Mouse (Mus musculus) neural tube, embryonic 12.5 days (tissue): Measurements from ENCODE around the gene Slc7a11. TPM values are rescaled to one million over a fixed set of nuclear protein-coding genes. Genes with fewer than 3 reads are reported as not detected.

ENCODE experiments used
- ATAC-seq: fragments of 200-750 bp; cut with Nextera tagmentation; 2 replicates; pipeline ENCODE4 v1.8.0; 2017; ENCODE audit warnings: low read depth, mild to moderate bottlenecking, moderate TSS enrichment, moderate library complexity; ENCODE audit not compliant: low FRiP score
- H3K27ac ChIP-seq: fragments of 300-500 bp; sonication (generic); 2 replicates; pipeline ENCODE4 v1.5.1; 2016
- H3K27me3 ChIP-seq: fragments of 300-500 bp; sonication (generic); replicated peaks from 2 replicates; pipeline ENCODE4 v1.6.1; 2016; ENCODE audit warnings: mild to moderate bottlenecking
- H3K36me3 ChIP-seq: fragments of 300-500 bp; sonication (generic); 2 replicates; pipeline ENCODE4 v1.6.1; 2016; ENCODE audit warnings: mild to moderate bottlenecking
- H3K4me1 ChIP-seq: fragments of 300-500 bp; sonication (generic); 2 replicates; pipeline ENCODE4 v1.6.1; 2016
- H3K4me2 ChIP-seq: fragments of 300-500 bp; sonication (generic); replicated peaks from 2 replicates; pipeline ENCODE4 v1.6.1; 2016; ENCODE audit warnings: mild to moderate bottlenecking
- H3K4me3 ChIP-seq: fragments of 300-500 bp; sonication (generic); 2 replicates; pipeline ENCODE4 v1.5.1; 2016
- H3K9ac ChIP-seq: fragments of 300-500 bp; sonication (generic); 2 replicates; pipeline ENCODE4 v1.6.1; 2016; ENCODE audit warnings: mild to moderate bottlenecking
- H3K9me3 ChIP-seq: fragments of 300-500 bp; sonication (generic); 2 replicates; pipeline ENCODE4 v1.6.1; 2016; ENCODE audit warnings: mild to moderate bottlenecking
- WGBS: fragments of 180-500 bp; shearing (Covaris S2); methylation state at CpG from one replicate; pipeline ENCODE4 v1.1.7; 2016; 5-methylcytosine and 5-hydroxymethylcytosine counted together
- polyA plus RNA-seq: library from polyadenylated mRNA; unstranded; fragments of >200 nt; fragmentation: Nextera tagmentation; extraction: Ambion mirVana; gene quantifications from 2 replicates; pipeline ENCODE4 v1.2.1, GENCODE M21; 2016

The Slc7a11 gene
- polyA plus RNA-seq, 1 experiment from 2014 or later = 3.9 TPM

DNA sequence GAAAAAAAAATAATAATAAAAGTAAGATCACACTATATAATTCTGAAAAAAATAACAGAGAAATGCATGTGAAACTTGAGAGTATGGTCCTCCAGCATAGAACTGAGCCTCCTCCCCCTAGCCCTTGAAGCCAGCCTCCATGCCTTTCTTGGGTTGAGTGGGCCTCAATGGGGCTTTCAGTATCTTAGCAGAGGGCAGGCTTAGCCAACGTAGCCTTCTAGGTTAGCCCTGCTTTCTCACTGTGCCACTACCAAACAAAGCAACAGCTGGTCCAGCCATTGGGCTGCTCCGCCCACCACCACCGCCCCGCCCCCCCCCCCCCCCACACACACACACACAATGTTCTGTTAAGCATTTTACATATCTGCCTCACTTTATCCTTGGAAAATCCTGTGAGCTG lies 56.1 kb downstream of the Slc7a11 start:
- Histone ChIP-seq H3K4me1 (no peaks in the 10 kb centered on the region), H3K27ac (no peak overlapping the region), H3K4me3 (no peak overlapping the region), H3K9me3 (no peaks in the 10 kb centered on the region; the same call in 1 of the 2 replicates), H3K27me3 (no peaks in the 10 kb centered on the region), H3K9ac (no peak overlapping the region), H3K4me2 (no peak overlapping the region), H3K36me3 (no peaks in the 10 kb centered on the region)
- WGBS = 54% methylated on average over 4 of the region's 4 CpGs
- ATAC-seq = no peak

DNA sequence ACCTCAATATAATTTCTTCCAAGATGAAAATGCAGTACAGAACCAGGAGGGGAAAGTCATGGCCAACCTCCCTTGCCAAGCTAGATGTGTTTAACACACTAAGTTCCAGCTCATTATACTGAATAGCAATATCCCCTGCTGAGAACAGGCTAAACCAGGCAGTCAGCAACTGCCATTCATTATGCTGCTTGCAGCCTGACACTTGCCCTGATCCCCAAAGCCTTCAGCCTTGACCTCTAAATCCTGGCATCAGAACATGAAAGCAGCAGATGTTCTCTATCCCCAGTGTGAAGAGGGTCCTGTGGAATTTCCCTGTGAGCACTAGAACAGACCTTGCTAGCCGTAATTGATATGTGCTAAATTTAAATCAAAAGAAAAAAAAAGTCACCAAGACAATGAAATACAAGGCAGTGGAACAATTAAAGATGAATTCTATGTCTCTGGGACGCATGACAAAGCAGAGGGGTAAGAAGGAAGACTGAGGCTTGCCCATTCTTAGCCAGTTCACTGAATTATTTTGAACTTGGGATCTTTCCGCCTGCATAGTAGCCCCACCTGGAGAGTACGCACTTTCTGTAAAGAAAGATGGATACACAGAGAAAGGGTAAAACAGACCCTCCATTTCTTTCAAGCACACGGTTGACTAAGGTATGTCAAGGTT lies 56.7 kb downstream of the Slc7a11 start:
- WGBS = 58% methylated on average over 5 of the region's 5 CpGs
- no peak overlapping the region for H3K27ac ChIP-seq

DNA sequence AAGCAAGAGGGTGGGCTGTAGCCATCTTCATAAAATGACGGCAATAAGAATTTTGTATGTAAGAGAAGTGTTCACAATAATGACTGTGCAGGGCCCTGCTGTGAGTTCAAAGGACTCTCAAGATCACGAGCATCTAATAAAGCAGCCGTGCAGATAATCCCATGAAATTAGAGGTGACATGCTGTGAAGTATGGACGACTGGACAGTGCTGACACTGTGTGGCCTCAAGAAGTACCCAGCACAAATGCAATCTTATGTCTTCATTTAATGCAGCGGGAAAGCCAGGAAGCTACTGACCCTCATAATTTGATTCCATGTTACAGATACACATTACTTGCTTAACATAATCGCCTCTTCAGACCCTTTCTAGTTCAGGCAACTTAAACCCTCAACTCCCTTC lies 57.3 kb downstream of the Slc7a11 start:
- Histone ChIP-seq H3K9ac (no peak overlapping the region), H3K4me2 (no peak overlapping the region), H3K4me1 (no peaks in the 10 kb centered on the region), H3K27ac (no peak overlapping the region), H3K9me3 (no peaks in the 10 kb centered on the region; the same call in 1 of the 2 replicates), H3K36me3 (no peaks in the 10 kb centered on the region), H3K27me3 (no peaks in the 10 kb centered on the region), H3K4me3 (no peak overlapping the region)
- WGBS = 50% methylated on average over 6 of the region's 6 CpGs
- ATAC-seq = no peak

More for the DNA sequence above, 56.7 kb downstream of the Slc7a11 start:
- Histone ChIP-seq H3K9ac (no peak overlapping the region), H3K27me3 (no peaks in the 10 kb centered on the region), H3K4me1 (no peaks in the 10 kb centered on the region), H3K9me3 (no peaks in the 10 kb centered on the region; the same call in 1 of the 2 replicates), H3K4me3 (no peak overlapping the region), H3K4me2 (no peak overlapping the region), H3K36me3 (no peaks in the 10 kb centered on the region)
- no peak for ATAC-seq

DNA sequence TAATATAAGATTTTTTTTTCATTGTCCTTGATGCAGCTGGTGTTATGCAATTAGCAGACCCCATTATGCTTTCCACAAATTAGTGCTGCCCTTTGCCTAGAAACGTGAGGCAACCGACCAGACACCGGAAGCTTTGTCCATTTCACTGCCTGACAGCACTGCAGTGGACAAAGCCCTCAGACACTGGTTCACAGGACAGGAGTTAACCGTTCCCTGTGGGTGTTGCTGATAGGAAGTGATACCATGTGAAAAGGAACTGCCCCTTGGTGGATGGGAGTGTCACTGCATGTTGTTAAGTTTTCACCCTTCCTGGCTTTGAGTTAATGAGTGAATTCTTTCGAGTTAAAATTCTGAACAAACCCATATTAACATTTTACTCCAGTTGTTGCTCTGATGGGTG lies 60.7 kb downstream of the Slc7a11 start:
- no peaks in the 10 kb centered on the region for H3K27me3 ChIP-seq
- no peak overlapping the region for H3K4me3 ChIP-seq
- H3K27ac ChIP-seq = no peak overlapping the region
- H3K4me1 ChIP-seq = no peaks in the 10 kb centered on the region
- H3K9me3 ChIP-seq = no peaks in the 10 kb centered on the region
- peak; percentile 17; the same call in 1 of the 2 replicates for ATAC-seq
- H3K4me2 ChIP-seq = no peak overlapping the region
- no peaks in the 10 kb centered on the region for H3K36me3 ChIP-seq
- WGBS = 36% methylated on average over 5 of the region's 5 CpGs
- no peak overlapping the region for H3K9ac ChIP-seq

DNA sequence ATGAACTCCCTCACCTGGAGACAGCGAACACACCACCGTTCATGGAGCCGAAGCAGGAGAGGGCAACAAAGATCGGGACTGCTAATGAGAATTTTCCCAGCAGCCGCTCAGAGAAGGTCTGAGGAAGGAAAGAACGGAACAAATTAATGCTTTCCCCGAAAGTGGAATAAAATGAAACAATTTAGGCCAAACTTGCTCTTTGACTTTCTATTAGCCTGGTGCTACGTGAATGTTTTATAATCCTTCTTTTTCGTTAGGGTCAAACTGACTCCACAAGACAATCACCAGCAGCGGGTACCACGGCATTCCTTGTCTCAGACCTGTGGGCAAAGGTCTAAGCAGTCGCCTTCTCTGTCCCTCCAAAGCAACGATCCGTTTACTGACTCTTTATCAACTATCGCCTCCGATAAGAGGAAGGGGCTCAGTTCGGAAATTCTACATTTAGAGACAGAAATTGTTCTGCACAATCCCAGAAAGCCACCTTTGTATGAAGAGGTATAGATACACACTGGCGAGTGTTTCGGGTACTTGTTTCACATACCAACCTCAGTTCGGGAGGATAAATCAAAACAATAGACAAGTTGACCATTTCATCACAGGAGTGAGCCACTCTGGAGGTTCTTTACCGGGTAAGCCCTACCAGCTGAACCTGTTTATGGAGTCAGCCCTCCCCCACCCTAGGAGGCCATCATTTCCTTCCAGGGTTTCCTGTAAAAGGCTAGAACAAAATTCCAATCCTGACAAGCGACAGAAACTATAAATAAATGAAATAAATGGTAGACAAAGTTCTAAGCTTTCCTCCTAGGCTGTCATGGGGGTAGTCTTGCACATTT lies 61.3 kb downstream of the Slc7a11 start:
- no peaks in the 10 kb centered on the region for H3K27me3 ChIP-seq
- no peak overlapping the region for H3K27ac ChIP-seq
- no peaks in the 10 kb centered on the region for H3K9me3 ChIP-seq
- no peak overlapping the region for H3K9ac ChIP-seq
- 45% methylated on average over 22 of the region's 22 CpGs for WGBS
- H3K36me3 ChIP-seq = no peaks in the 10 kb centered on the region
- no peaks in the 10 kb centered on the region for H3K4me1 ChIP-seq
- 0 out of 2 replicates have a peak, but pooled peaks have one; percentile 64 for ATAC-seq
- H3K4me3 ChIP-seq = peak overlapping the region; percentile 23
- peak overlapping the region; percentile 51 for H3K4me2 ChIP-seq

DNA sequence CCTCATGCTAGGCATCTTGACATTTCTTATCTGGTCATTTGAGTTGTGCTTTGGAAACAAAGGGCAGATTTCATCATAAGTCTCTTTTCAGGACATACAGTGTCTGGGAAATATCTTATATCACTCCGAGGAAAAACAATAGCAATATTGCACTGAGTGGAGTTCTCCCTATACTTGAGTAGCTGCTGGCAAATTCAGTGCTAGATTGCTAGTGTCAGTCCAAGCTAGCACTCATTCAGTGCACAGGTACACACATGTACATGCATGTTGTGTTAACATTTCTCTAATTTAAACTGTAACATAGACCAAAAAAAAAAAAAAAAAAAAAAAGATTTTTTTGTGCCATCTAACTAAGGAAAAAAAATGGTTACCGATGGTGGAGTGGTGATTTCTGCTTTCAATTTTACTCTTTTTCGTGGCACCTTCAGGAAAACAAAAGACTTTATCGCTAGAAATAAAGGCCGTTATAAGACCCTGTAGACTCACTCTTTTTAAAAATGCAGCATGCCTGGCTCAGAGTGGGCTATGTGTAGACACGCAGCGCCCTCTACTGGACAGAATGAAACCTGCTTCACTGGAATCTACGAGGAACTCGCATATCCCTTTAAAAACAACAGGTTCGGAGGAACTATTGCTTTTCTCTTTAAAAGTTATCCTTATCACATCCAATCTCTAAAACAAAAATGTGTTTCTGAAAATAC lies 62.1 kb downstream of the Slc7a11 start:
- no peaks in the 10 kb centered on the region for H3K9me3 ChIP-seq
- peak overlapping the region; percentile 23 for H3K4me3 ChIP-seq
- 22% methylated on average over 10 of the region's 10 CpGs for WGBS
- H3K27ac ChIP-seq = no peak overlapping the region
- peak overlapping the region; percentile 51 for H3K4me2 ChIP-seq
- H3K4me1 ChIP-seq = no peaks in the 10 kb centered on the region
- no peaks in the 10 kb centered on the region for H3K36me3 ChIP-seq
- H3K9ac ChIP-seq = no peak overlapping the region
- no peaks in the 10 kb centered on the region for H3K27me3 ChIP-seq
- ATAC-seq = peak; percentile 79

DNA sequence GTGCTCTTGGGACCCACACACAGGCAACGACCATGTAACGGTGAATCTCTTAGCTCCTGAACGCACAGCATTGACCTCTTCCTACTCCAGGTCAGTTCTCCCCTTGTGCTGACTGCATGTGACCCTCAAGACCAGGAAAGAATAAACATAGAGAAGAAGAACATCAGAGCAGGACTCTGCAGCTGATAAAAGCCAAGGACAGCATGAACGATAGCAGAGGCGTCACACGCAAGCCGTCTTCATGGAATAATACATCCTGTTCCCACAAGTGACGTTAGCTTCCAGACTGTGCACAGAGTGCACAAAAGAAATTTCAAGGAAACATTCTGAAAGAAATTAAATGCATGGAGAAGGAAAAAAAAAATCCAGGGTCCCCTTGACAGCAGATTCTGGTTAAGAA lies 63.5 kb downstream of the Slc7a11 start:
- H3K27me3 ChIP-seq = no peaks in the 10 kb centered on the region
- H3K27ac ChIP-seq = no peak overlapping the region
- no peaks in the 10 kb centered on the region for H3K4me1 ChIP-seq
- no peak for ATAC-seq
- no peak overlapping the region for H3K4me2 ChIP-seq
- H3K9me3 ChIP-seq = no peaks in the 10 kb centered on the region
- 69% methylated on average over 8 of the region's 8 CpGs for WGBS
- H3K36me3 ChIP-seq = no peaks in the 10 kb centered on the region
- H3K9ac ChIP-seq = no peak overlapping the region
- no peak overlapping the region for H3K4me3 ChIP-seq

DNA sequence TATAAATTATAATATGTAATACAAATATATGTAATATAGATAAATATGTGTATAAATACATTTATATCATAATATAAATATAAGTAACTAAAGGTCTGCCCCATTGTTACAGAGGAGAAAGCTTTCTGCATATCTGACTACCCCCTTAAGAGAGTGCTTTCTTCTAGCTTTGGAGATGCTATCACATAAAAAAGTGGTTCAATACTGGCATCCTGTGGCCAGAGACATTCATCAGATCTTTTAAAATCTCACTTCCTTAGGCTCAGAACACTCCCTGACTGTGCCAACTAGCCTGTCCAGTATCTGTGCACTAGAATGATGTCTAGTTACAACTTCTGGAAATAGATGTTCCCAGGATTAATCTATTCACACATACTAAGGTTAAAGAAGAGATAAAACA lies 67.9 kb downstream of the Slc7a11 start:
- no peak overlapping the region for H3K4me3 ChIP-seq
- H3K9me3 ChIP-seq = no peaks in the 10 kb centered on the region
- H3K27ac ChIP-seq = no peak overlapping the region
- no peak overlapping the region for H3K9ac ChIP-seq
- H3K4me2 ChIP-seq = no peak overlapping the region
- H3K27me3 ChIP-seq = no peaks in the 10 kb centered on the region
- H3K36me3 ChIP-seq = no peaks in the 10 kb centered on the region
- ATAC-seq = no peak
- no peaks in the 10 kb centered on the region for H3K4me1 ChIP-seq

DNA sequence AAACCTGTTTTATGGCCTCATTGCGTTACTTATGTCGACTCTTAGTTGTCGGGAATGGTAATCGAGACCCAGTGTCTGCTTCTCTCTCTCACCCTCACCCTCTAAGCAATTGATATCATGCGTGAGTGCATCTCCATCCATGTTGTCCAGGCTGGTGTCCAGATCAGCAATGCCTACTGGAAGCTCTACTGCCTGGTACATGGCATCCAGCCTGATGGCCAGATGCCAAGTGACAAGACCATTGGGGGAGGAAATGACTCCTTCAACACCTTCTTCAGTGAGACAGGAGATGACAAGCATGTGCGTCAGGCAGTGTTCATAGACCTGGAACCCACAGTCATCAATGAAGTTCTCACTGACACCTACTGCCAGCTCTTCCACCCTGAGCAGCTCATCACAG lies 73.6 kb downstream of the Slc7a11 start:
- no peak overlapping the region for H3K27ac ChIP-seq
- 0 out of 2 replicates have a peak, but pooled peaks cover 3% of the 10 kb centered on the region for H3K4me1 ChIP-seq
- no peaks in the 10 kb centered on the region for H3K9me3 ChIP-seq
- no peak overlapping the region for H3K4me3 ChIP-seq
- no peaks in the 10 kb centered on the region for H3K27me3 ChIP-seq
- no peak overlapping the region for H3K4me2 ChIP-seq
- WGBS = 95% methylated on average over 6 of the region's 6 CpGs
- no peaks in the 10 kb centered on the region for H3K36me3 ChIP-seq
- no peak overlapping the region for H3K9ac ChIP-seq
- ATAC-seq = no peak

DNA sequence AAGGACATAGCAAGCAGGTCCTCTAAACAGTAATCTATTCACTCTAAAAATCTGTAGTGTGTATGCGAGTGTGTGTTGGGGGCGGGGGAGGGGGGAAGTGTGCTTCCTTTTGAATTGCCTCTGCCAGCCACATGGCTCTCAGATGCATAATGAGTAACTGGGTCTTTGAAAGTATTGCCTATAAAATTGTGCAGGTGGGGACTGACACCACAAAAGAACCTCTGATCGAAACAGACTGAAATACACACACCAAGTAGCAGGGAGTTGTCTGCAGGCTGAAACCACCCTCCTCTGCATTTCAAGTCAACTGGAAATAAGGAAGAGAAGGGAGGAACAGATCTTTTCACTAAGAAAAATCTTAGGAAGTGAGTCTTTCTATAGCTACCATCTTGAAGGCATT lies 76.2 kb downstream of the Slc7a11 start:
- ATAC-seq = no peak
- H3K36me3 ChIP-seq = no peaks in the 10 kb centered on the region
- H3K4me3 ChIP-seq = no peak overlapping the region
- no peak overlapping the region for H3K27ac ChIP-seq
- H3K4me1 ChIP-seq = 0 out of 2 replicates have a peak, but pooled peaks cover 3% of the 10 kb centered on the region
- no peak overlapping the region for H3K9ac ChIP-seq
- 36% methylated on average over 3 of the region's 3 CpGs for WGBS
- H3K4me2 ChIP-seq = no peak overlapping the region
- H3K27me3 ChIP-seq = no peaks in the 10 kb centered on the region
- H3K9me3 ChIP-seq = no peaks in the 10 kb centered on the region

DNA sequence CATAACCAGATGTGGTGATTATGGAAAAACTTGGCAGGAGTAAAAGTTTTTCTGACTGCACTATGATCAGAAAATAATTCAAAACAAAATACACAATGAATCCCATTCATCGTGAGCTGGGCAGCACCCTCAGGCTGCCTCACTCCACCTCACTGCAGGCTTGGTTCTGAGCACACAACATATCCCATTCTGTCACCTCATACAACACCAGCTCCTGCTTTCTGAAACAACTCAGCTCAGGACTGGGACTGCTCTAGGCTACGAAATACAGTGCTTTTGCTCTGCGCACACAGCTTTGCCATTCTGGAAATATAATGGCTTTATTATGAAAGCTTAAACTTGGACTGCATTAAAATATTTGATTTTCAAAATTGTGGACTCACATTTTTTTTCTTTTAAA lies 79.8 kb downstream of the Slc7a11 start:
- no peak overlapping the region for H3K27ac ChIP-seq
- H3K4me2 ChIP-seq = no peak overlapping the region
- no peak for ATAC-seq
- WGBS = 86% methylated on average over 3 of the region's 3 CpGs
- H3K4me1 ChIP-seq = 0 out of 2 replicates have a peak, but pooled peaks cover 3% of the 10 kb centered on the region
- no peaks in the 10 kb centered on the region for H3K9me3 ChIP-seq
- no peaks in the 10 kb centered on the region for H3K27me3 ChIP-seq
- H3K4me3 ChIP-seq = no peak overlapping the region
- no peaks in the 10 kb centered on the region for H3K36me3 ChIP-seq
- H3K9ac ChIP-seq = no peak overlapping the region

DNA sequence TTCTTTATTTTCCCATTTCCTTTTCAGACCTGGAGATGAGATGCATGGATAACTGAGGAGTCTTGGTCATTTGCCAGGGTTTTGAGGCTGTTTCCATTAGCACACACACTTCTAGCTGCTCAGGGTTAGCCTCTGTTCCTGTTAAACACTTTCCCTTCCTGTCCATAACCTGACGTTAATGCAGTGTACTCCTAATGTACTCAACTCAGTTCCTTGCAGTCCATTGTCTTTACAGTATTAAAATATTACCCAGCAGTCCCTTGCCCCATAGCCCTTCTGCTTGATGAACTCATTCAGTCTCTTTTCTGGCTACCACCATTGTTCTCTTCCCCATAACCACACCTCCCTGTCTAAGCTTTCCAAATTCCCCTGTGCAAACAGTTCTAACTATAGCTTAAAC lies 96.3 kb downstream of the Slc7a11 start:
- WGBS = 78% methylated on average over 1 of the region's 1 CpGs
- no peak overlapping the region for H3K4me3 ChIP-seq
- no peaks in the 10 kb centered on the region for H3K27me3 ChIP-seq
- ATAC-seq = no peak
- no peaks in the 10 kb centered on the region for H3K4me1 ChIP-seq
- no peak overlapping the region for H3K27ac ChIP-seq
- H3K4me2 ChIP-seq = no peak overlapping the region
- no peak overlapping the region for H3K9ac ChIP-seq
- H3K9me3 ChIP-seq = no peaks in the 10 kb centered on the region
- no peaks in the 10 kb centered on the region for H3K36me3 ChIP-seq
